Mouse (Mus musculus) liver, embryonic 14.5 days (tissue): ENCODE data around the gene Gm36864. TPM values are rescaled to one million over a fixed set of nuclear protein-coding genes. Genes with fewer than 3 reads are reported as not detected.
"Not testable (repeated sequence)": the region's sequence is repeated elsewhere in the genome, so short reads cannot be mapped to it uniquely, and the experiment has no call there.

Experiments
- ATAC-seq: fragments of 200-750 bp; cut with Nextera tagmentation; 2 replicates; pipeline ENCODE4 v1.8.0; 2017; ENCODE audit warnings: moderate number of reproducible peaks, mild to moderate bottlenecking, moderate library complexity; ENCODE audit not compliant: insufficient read depth
- DNase-seq, 3 experiments: peaks; one replicate each; pipeline ENCODE4 v3.0.0-alpha.2; 2012 to 2013; ENCODE audit warnings: low read depth in 3 of 3, low spot score in 3 of 3
- H3K27ac ChIP-seq: fragments of 300-500 bp; sonication (generic); 2 replicates; pipeline ENCODE4 v1.5.1; 2014; ENCODE audit warnings: moderate library complexity, mild to moderate bottlenecking, control low read depth, inconsistent platforms
- H3K27me3 ChIP-seq: fragments of 300-500 bp; sonication (generic); 2 replicates; pipeline ENCODE4 v1.6.1; 2014; ENCODE audit warnings: mild to moderate bottlenecking, low read length, moderate library complexity; ENCODE audit not compliant: control insufficient read depth, insufficient read depth
- H3K36me3 ChIP-seq: fragments of 300-500 bp; sonication (generic); replicated peaks from 2 replicates; pipeline ENCODE4 v1.6.1; 2014; ENCODE audit warnings: low read depth; ENCODE audit not compliant: control insufficient read depth, insufficient read depth
- H3K4me1 ChIP-seq, 2 experiments: fragments of 200-500 bp in 1 of 2; fragments of 300-500 bp in 1 of 2; sonication (generic) in 1 of 2; replicated peaks; 2 replicates each; pipeline ENCODE4 v1.6.1; 2012 to 2014; ENCODE audit warnings: antibody characterized with exemption in 1 of 2, inconsistent platforms in 1 of 2, low read length in 1 of 2; ENCODE audit not compliant: control insufficient read depth in 2 of 2, insufficient read depth in 2 of 2
- H3K4me2 ChIP-seq: fragments of 300-500 bp; sonication (generic); 2 replicates; pipeline ENCODE4 v1.6.1; 2014; ENCODE audit warnings: low read depth, mild to moderate bottlenecking, control low read depth, moderate library complexity
- H3K4me3 ChIP-seq, 2 experiments: fragments of 200-500 bp in 1 of 2; fragments of 300-500 bp in 1 of 2; sonication (generic) in 1 of 2; 2 replicates each; pipeline ENCODE4 v1.5.1; 2012 to 2014; ENCODE audit warnings: low read depth in 2 of 2, low read length in 2 of 2, mild to moderate bottlenecking in 2 of 2, control low read depth in 1 of 2, inconsistent platforms in 1 of 2, moderate library complexity in 1 of 2; ENCODE audit not compliant: insufficient read depth in 1 of 2
- H3K9ac ChIP-seq: fragments of 300-500 bp; sonication (generic); replicated peaks from 2 replicates; pipeline ENCODE4 v1.6.1; 2014; ENCODE audit warnings: mild to moderate bottlenecking, control low read depth, moderate library complexity
- H3K9me3 ChIP-seq: fragments of 300-500 bp; sonication (generic); 2 replicates; pipeline ENCODE4 v1.6.1; 2016; ENCODE audit warnings: low read length, mixed read lengths; ENCODE audit not compliant: control insufficient read depth
- CTCF ChIP-seq: IDR thresholded peaks from 2 replicates; pipeline ENCODE4 v1.5.1; 2016; ENCODE audit warnings: antibody characterized with exemption, low read depth, control low read depth
- EP300 ChIP-seq: IDR thresholded peaks from 2 replicates; pipeline ENCODE4 v1.6.1; 2016; ENCODE audit warnings: antibody characterized with exemption, low read depth
- WGBS: fragments of 180-500 bp; shearing (Covaris S2); extraction: QIAGEN DNeasy Blood & Tissue Kit; methylation state at CpG from one replicate; pipeline ENCODE4 v1.1.7; 2014; ENCODE audit not compliant: insufficient replicate concordance; 5-methylcytosine and 5-hydroxymethylcytosine counted together
- polyA plus RNA-seq, 2 experiments: library from polyadenylated mRNA; depleted of rRNA in 1 of 2; stranded (reverse) in 1 of 2; unstranded in 1 of 2; fragments of >200 nt; fragmentation: Nextera tagmentation in 1 of 2; extraction: Ambion mirVana in 1 of 2; gene quantifications; 2 replicates each; pipeline versions ENCODE4 v1.2.1 to v1.2.3; 2012 to 2014

Gm36864 gene
- polyA plus RNA-seq (2012; rRNA removed) (not detected in 2 replicates), polyA plus RNA-seq (2014; fragmentation: Nextera tagmentation; extraction: Ambion mirVana) (not detected in 2 replicates)

DNA sequence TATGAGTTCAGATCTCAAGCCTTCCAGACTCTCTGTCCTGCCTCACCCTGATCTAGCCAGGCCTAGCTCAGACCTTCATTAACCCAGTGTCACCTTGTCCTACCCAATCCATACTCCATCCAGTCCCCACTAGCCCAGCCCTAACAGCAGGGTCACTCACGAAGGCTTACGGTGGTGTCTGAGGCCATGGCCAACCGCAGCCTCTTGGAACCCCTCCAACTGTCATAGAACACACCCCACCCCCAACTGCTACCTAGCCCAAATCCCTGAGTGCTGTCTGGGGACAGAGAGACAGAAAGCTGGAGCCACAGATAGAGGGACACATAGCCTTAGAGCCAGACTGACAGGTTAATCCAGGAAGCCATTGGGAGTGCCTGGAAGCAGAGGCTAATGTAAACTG, at the start of gene Gm36864:
Gene Gm36864, plus strand, starts transcription at position 269 of the 400 bp plus-strand sequence.
- ATAC-seq = no peak
- no peak within 1 kb of the TSS for H3K27ac ChIP-seq
- H3K9ac ChIP-seq = no peak within 1 kb of the TSS
- no peak within 1 kb of the TSS for H3K4me2 ChIP-seq
- no peak within 1 kb of the TSS for H3K4me3 ChIP-seq
- H3K9me3 ChIP-seq = no peaks in the 10 kb centered on the region
- 72% methylated on average over 3 of the region's 3 CpGs for WGBS
- TF ChIP-seq CTCF = no peak
- TF ChIP-seq EP300 = no peak
- H3K4me1 ChIP-seq = peaks cover 0 to 2% of the 10 kb centered on the region in 2 experiments; a peak in 1 of 4 replicates
- no peak for DNase-seq
- no peaks in the 10 kb centered on the region for H3K27me3 ChIP-seq
- H3K36me3 ChIP-seq = no peaks in the 10 kb centered on the region

DNA sequence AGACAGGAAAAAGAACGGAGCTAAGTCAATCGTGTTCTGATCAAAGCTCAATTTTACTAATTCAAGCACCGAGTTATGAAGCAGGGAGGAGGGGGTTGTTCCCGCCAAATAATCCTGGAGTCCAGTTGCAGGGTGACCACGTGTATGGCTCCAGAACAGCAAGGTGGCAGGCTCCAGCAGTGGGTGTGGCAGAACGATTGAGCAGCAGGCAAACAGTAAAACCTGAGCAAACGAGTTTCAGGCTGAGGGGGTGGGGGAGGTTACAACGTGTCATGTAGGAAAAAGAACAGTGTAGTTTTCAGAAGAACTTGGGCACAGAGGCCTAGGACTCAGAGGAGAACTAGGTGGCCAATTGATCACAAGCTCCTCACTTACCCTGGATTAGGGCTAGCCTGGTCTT, 49.5 kb upstream of the Gm36864 start:
- not testable (repeated sequence) for H3K4me3 ChIP-seq, H3K4me2 ChIP-seq, H3K36me3 ChIP-seq, DNase-seq, H3K9ac ChIP-seq, H3K27ac ChIP-seq, H3K9me3 ChIP-seq, H3K4me1 ChIP-seq, H3K27me3 ChIP-seq, ATAC-seq
- WGBS = 49% methylated on average over 8 of the region's 8 CpGs

DNA sequence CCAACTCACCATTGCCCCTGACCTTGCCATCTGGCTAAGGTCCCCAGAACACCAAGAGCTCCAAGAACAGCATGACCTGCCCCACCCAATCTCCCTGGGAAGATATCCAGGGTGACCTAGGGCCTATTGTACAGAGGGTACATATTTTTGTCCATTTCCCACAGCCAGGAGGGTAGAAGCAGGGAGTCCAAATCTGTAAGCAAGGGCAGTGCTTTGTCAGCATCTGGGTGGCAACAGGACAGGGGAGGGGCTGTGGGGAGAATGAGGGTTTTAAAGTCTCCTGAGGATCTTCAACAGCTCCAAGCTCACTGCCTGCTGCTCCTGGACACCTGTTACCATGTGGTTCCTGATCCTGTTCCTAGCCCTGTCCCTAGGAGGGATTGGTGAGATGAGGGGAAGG, 48.0 kb upstream of the Gm36864 start, which contains the start of gene Klk1b24:
Gene Klk1b24, plus strand, starts transcription at position 301 of the 400 bp plus-strand sequence.
- H3K9me3 ChIP-seq, H3K36me3 ChIP-seq, H3K27ac ChIP-seq, H3K9ac ChIP-seq, H3K4me2 ChIP-seq, H3K4me3 ChIP-seq, ATAC-seq, DNase-seq, H3K4me1 ChIP-seq, H3K27me3 ChIP-seq: not testable (repeated sequence)

DNA sequence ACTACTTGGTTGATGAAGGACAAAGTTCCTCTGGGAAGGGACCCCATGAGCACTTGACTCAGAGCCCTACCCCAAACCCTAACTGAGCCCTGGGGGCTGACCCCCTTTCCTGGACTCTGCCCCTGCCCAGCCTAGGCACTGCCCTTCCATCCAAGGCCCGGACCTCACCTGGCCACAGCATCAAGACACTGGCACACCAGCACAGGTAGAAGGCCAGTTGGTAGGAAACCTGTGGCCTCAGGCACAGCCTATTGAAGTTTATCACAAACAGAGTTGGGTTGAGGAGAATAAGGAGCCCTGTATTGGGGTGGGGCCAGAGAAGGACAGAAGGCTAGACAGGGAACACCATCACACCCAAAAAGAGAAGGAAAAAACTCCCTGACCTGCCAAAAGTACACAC, 42.5 kb upstream of the Gm36864 start:
- not testable (repeated sequence) for H3K4me1 ChIP-seq, DNase-seq, H3K27ac ChIP-seq, H3K9ac ChIP-seq, H3K9me3 ChIP-seq, H3K4me3 ChIP-seq, H3K36me3 ChIP-seq, H3K27me3 ChIP-seq, H3K4me2 ChIP-seq, ATAC-seq
- WGBS = 85% methylated on average over 1 of the region's 1 CpGs

DNA sequence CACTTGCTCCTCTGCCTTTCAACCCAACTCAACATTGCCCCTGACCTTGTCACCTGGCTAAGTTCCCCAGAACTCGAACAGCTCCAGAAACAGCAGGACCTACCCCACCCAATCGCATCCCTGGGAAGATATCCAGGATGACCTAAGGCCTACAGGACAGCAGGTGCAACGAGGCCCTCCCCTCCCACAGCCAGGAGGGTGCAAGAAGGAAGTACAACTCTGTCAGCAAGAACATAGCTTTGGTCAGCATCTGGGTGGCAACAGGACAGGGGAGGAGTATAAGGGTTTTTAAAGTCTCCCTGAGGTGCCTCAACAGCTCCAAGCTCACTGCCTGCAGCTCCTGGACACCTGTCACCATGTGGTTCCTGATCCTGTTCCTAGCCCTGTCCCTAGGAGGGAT, 38.1 kb upstream of the Gm36864 start, which contains the start of gene Klk1b3:
Gene Klk1b3, plus strand, starts transcription at position 301 of the 400 bp plus-strand sequence.
- no peaks in the 10 kb centered on the region for H3K27me3 ChIP-seq
- no peaks in the 10 kb centered on the region for H3K4me1 ChIP-seq
- DNase-seq = no peak
- no peaks in the 10 kb centered on the region for H3K36me3 ChIP-seq
- no peak within 1 kb of the TSS for H3K27ac ChIP-seq
- no peak within 1 kb of the TSS for H3K4me2 ChIP-seq
- H3K9ac ChIP-seq = no peak within 1 kb of the TSS
- 28% methylated on average over 3 of the region's 3 CpGs for WGBS
- H3K9me3 ChIP-seq = no peaks in the 10 kb centered on the region
- TF ChIP-seq EP300 (no peak), CTCF (no peak)
- no peak for ATAC-seq
- H3K4me3 ChIP-seq = no peak within 1 kb of the TSS

DNA sequence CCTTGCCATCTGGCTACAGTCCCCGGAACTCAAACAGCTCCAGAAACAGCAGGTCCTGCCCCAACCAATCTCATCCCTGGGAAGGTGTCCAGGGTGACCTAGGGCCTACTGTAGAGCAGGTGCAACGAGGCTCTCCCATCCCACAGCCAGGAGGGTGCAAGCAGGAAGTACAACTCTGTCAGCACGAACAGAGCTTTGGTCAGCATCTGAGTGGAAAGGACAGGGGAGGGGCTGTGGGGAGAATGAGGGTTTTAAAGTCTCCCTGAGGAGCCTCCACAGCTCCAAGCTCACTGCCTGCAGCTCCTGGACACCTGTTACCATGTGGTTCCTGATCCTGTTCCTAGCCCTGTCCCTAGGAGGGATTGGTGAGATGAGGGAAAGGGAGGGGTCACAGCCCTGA, 28.8 kb upstream of the Gm36864 start, which contains the start of gene Klk1b4:
Gene Klk1b4, plus strand, starts transcription at position 301 of the 400 bp plus-strand sequence.
- not testable (repeated sequence) for ATAC-seq, DNase-seq, H3K9ac ChIP-seq, H3K27me3 ChIP-seq, H3K27ac ChIP-seq, H3K4me2 ChIP-seq, H3K36me3 ChIP-seq, H3K9me3 ChIP-seq, H3K4me3 ChIP-seq, H3K4me1 ChIP-seq
- 16% methylated on average over 3 of the region's 3 CpGs for WGBS
